8 mouse cellular contexts compared by ENCODE assay signal in genomic region chr16:33833781-33834482, GRCm38 (mm10). TPM values are rescaled to one million over a fixed set of nuclear protein-coding genes. Genes with fewer than 3 reads are reported as not detected.
DNase-seq lines count a peak whose midpoint lies in the region; ATAC-seq and TF ChIP-seq lines count a peak whose summit lies in the region.

No protein-coding gene starts in this region.

- peak overlapping the region; percentile 66 for H3K4me2 ChIP-seq in intestine, postnatal 0 days (replicated peaks; ENCODE audit: low read depth)
- peak overlapping the region; percentile 54 for H3K4me2 ChIP-seq in liver, embryonic 16.5 days (ENCODE audit: low read depth, low read length)
- H3K4me2 ChIP-seq in neural tube, embryonic 11.5 days (ENCODE audit: low read depth): peak overlapping the region; percentile 57

- ATAC-seq in common myeloid progenitor, adult 5-6 weeks (replicated peaks; ENCODE audit: low read depth, poor library complexity, severe bottlenecking): peak; percentile 37; the same call in 1 of the 2 replicates
- peak; percentile 44; the same call in 1 of the 2 replicates for ATAC-seq in intestine, postnatal 0 days
- peak; percentile 40 for ATAC-seq in liver, embryonic 16.5 days (ENCODE audit: low read depth)
- ATAC-seq in neural tube, embryonic 11.5 days (ENCODE audit: insufficient read depth, low FRiP score, low TSS enrichment): peak; percentile 14; the same call in 1 of the 2 replicates
- ATAC-seq in erythroblast, adult 5-6 weeks (replicated peaks; ENCODE audit: low FRiP score, poor library complexity, severe bottlenecking): no peak

- no peaks in the 10 kb centered on the region for H3K36me3 ChIP-seq in intestine, postnatal 0 days (ENCODE audit: control insufficient read depth, insufficient read depth)
- H3K36me3 ChIP-seq in liver, embryonic 16.5 days (ENCODE audit: control insufficient read depth, insufficient read depth): no peaks in the 10 kb centered on the region
- H3K36me3 ChIP-seq in neural tube, embryonic 11.5 days (ENCODE audit: control insufficient read depth, insufficient read depth, low read length): no peaks in the 10 kb centered on the region

- H3K4me3 ChIP-seq in intestine, postnatal 0 days (ENCODE audit: low read depth, low read length): peak overlapping the region; percentile 17
- 0 out of 2 replicates have a peak overlapping the region, but pooled peaks have one; percentile 20 for H3K4me3 ChIP-seq in liver, embryonic 16.5 days (ENCODE audit: low read depth, low read length)
- H3K4me3 ChIP-seq in neural tube, embryonic 11.5 days (ENCODE audit: low read depth, low read length): peak overlapping the region; percentile 15; the same call in 1 of the 2 replicates

- TF ChIP-seq CTCF in intestine, postnatal 0 days (IDR thresholded peaks at IDR 0.05; ENCODE audit: low read depth): peak; percentile 63

- peak overlapping the region; percentile 30; the same call in 1 of the 2 replicates for H3K27ac ChIP-seq in intestine, postnatal 0 days (ENCODE audit: low read depth, low read length)
- peak overlapping the region; percentile 37; the same call in 1 of the 2 replicates for H3K27ac ChIP-seq in liver, embryonic 16.5 days (ENCODE audit: low read length)
- H3K27ac ChIP-seq in neural tube, embryonic 11.5 days (ENCODE audit: low read depth, low read length): no peak overlapping the region

- H3K9ac ChIP-seq in intestine, postnatal 0 days (ENCODE audit: low read depth, low read length): peak overlapping the region; percentile 13
- 0 out of 2 replicates have a peak overlapping the region, but pooled peaks have one; percentile 14 for H3K9ac ChIP-seq in liver, embryonic 16.5 days (ENCODE audit: low read depth, low read length)
- H3K9ac ChIP-seq in neural tube, embryonic 11.5 days (ENCODE audit: low read length): peak overlapping the region; percentile 42

- WGBS in intestine, postnatal 0 days: 8% methylated on average over 25 of the region's 25 CpGs
- WGBS in liver, embryonic 16.5 days (ENCODE audit: insufficient replicate concordance): 3% methylated on average over 25 of the region's 25 CpGs
- under 1% methylated on average over 25 of the region's 25 CpGs for WGBS in neural tube, embryonic 11.5 days

- H3K27me3 ChIP-seq in intestine, postnatal 0 days (replicated peaks; ENCODE audit: control insufficient read depth, insufficient read depth, low read length): no peaks in the 10 kb centered on the region
- peaks cover 41% of the 10 kb centered on the region for H3K27me3 ChIP-seq in liver, embryonic 16.5 days (ENCODE audit: control insufficient read depth, insufficient read depth, low read depth, low read length)
- H3K27me3 ChIP-seq in neural tube, embryonic 11.5 days (ENCODE audit: control insufficient read depth, insufficient read depth, low read length): peaks cover 21% of the 10 kb centered on the region

- peak; percentile 38 to 53 for DNase-seq in cerebellum, postnatal 25 days
- no peak for DNase-seq in cerebellum, adult 9-11 months
- DNase-seq in heart, adult 18-20 months: peak; percentile 75 to 81
- peak; percentile 62 for DNase-seq in neural tube, embryonic 11.5 days (ENCODE audit: low spot score)

- peaks cover 12% of the 10 kb centered on the region for H3K4me1 ChIP-seq in intestine, postnatal 0 days (replicated peaks; ENCODE audit: control insufficient read depth, insufficient read depth, low read length)
- peaks cover 15% of the 10 kb centered on the region for H3K4me1 ChIP-seq in liver, embryonic 16.5 days (ENCODE audit: control insufficient read depth, low read depth, low read length)
- H3K4me1 ChIP-seq in neural tube, embryonic 11.5 days (ENCODE audit: control insufficient read depth, insufficient read depth, low read length): peaks cover 23% of the 10 kb centered on the region

- no peaks in the 10 kb centered on the region for H3K9me3 ChIP-seq in intestine, postnatal 0 days (ENCODE audit: control insufficient read depth)
- H3K9me3 ChIP-seq in liver, embryonic 16.5 days (replicated peaks; ENCODE audit: control insufficient read depth, low read length): no peaks in the 10 kb centered on the region
- H3K9me3 ChIP-seq in neural tube, embryonic 11.5 days (ENCODE audit: control insufficient read depth, low read length): no peaks in the 10 kb centered on the region

RNA-seq across cellular contexts. Expression of gene Itgb5, which starts 4.5 kb away (rescaled TPM):
- total RNA-seq in common myeloid progenitor, adult 5-6 weeks (2017): 9.1 and 10.3 TPM in 2 replicates
- 10 to 100 TPM; 91.3 to 97.2 TPM for total RNA-seq in heart, adult 18-20 months (2021)
- polyA plus RNA-seq in intestine, postnatal 0 days (2015; fragmentation: Nextera tagmentation; extraction: Ambion mirVana): 23.5 and 23.6 TPM in 2 replicates
- 4.6 and 4.9 TPM in 2 replicates for polyA plus RNA-seq in liver, embryonic 16.5 days (2015; fragmentation: Nextera tagmentation; extraction: Ambion mirVana)
- 31.5 and 32.4 TPM in 2 replicates for polyA plus RNA-seq in neural tube, embryonic 11.5 days (2014; fragmentation: Nextera tagmentation; extraction: Ambion mirVana)
- total RNA-seq in erythroblast, adult 5-6 weeks (2015; ENCODE audit: low replicate concordance): 4.6 and 25.6 TPM in 2 replicates
- 2.2 and 8.2 TPM in 2 replicates for total RNA-seq in erythroblast, adult 5-6 weeks (2017; ENCODE audit: low replicate concordance)

RNA-seq across cellular contexts. Expression of gene Muc13, which starts 40.1 kb away (rescaled TPM):
- total RNA-seq in common myeloid progenitor, adult 5-6 weeks (2017): 185 and 198 TPM in 2 replicates
- total RNA-seq in heart, adult 18-20 months (2021): not detected
- 459 and 473 TPM in 2 replicates for polyA plus RNA-seq in intestine, postnatal 0 days (2015; fragmentation: Nextera tagmentation; extraction: Ambion mirVana)
- 1.5 and 3.2 TPM in 2 replicates for polyA plus RNA-seq in liver, embryonic 16.5 days (2015; fragmentation: Nextera tagmentation; extraction: Ambion mirVana)
- 0.20 and 0.23 TPM in 2 replicates for polyA plus RNA-seq in neural tube, embryonic 11.5 days (2014; fragmentation: Nextera tagmentation; extraction: Ambion mirVana)
- total RNA-seq in erythroblast, adult 5-6 weeks (2015; ENCODE audit: low replicate concordance): 7.9 and 9.2 TPM in 2 replicates
- total RNA-seq in erythroblast, adult 5-6 weeks (2017; ENCODE audit: low replicate concordance): 4.4 and 6.6 TPM in 2 replicates

Comparison
In these comparisons a context has a peak if more than half of its experiments do, and no peak if none do; other contexts are left out.
1. RNA of gene Muc13, which starts 40.1 kb away (total RNA-seq): 185 to 198 TPM in common myeloid progenitor, adult 5-6 weeks; 4.4 to 9.2 TPM in erythroblast, adult 5-6 weeks and not detected in heart, adult 18-20 months; every median in the first group is over 10 times any median in the second.
2. Peak in every context shown above with its lines, with median percentiles within 50 percentile points of each other: H3K4me2 ChIP-seq, H3K4me3 ChIP-seq and H3K9ac ChIP-seq.